Mouse (Mus musculus) splenic B cell, adult 2 months (primary cell): ENCODE results near the gene Snx30.

Source experiments
- DNase-seq: peaks from one replicate; pipeline ENCODE4 v3.0.0-alpha.2; 2011; ENCODE audit warnings: low read depth, low spot score
- H3K27me3 ChIP-seq: 2 replicates; pipeline ENCODE4 v1.6.1; 2012; ENCODE audit warnings: mild to moderate bottlenecking, low read length, moderate library complexity, mixed read lengths; ENCODE audit not compliant: control insufficient read depth, poor library complexity, insufficient read depth, severe bottlenecking
- H3K36me3 ChIP-seq: 2 replicates; pipeline ENCODE4 v1.6.1; 2012; ENCODE audit warnings: mild to moderate bottlenecking, low read length, moderate library complexity, mixed read lengths; ENCODE audit not compliant: control insufficient read depth, poor library complexity, insufficient read depth, severe bottlenecking

Snx30 gene

GRCm38 (mm10) chr4:59805181-59805967 is at the start of gene Snx30:
Gene Snx30, plus strand, starts transcription at chr4:59805840.
- Histone ChIP-seq H3K36me3 (no peaks in the 10 kb centered on the region), H3K27me3 (no peaks in the 10 kb centered on the region)
- peak; percentile 91 for DNase-seq

GRCm38 (mm10) chr4:59756332-59757082 is 49.1 kb upstream of the Snx30 start:
- no peak for DNase-seq
- no peaks in the 10 kb centered on the region for H3K36me3 ChIP-seq
- no peaks in the 10 kb centered on the region for H3K27me3 ChIP-seq

DNA sequence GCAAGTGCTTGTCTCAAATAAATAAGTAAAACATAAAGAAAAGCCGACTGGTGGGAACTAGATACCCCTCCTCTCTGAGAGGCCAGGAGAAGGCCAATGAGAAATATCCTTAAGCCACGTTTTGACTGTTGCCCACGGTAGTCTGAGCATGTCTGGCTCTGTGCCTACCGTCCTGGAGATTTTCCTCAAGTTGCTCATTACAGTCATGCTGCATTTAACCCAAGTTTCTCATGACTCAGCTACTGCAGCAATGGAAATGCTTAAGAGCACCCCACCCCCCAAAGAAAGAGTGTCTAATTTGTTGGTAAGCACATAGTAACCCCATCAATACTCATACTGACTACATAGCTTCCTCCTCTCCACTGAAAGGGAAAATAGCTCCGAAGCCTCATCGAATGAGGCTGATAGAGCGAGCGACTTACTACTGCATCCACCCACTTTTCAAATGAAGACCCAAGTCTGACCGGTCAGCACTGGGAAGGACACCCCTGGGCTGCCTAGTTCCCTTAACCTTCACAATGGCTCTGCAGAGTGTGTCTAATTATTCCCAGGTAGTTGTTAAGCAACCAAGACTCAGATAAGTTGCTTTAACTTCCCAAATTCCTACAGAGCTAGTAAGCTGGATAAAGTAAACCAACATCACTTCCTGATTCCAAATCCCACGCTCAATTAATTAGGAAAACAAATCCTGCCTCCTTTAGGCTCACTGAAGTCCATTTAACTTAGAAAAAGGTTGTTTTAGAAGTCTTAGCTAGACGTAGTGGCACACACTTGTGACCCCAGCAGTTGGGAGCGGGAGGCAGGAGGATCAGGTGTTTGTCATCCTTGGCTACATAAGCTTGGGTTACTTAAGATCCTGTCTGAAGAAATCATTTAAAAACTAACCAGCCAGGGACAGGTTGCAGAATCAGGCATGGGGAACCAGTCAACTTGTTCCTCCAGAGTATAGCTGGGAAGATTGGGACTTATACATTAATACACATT is 47.9 kb upstream of the Snx30 start:
- H3K27me3 ChIP-seq, result no peaks in the 10 kb centered on the region
- no peak for DNase-seq
- H3K36me3 ChIP-seq, result no peaks in the 10 kb centered on the region

DNA sequence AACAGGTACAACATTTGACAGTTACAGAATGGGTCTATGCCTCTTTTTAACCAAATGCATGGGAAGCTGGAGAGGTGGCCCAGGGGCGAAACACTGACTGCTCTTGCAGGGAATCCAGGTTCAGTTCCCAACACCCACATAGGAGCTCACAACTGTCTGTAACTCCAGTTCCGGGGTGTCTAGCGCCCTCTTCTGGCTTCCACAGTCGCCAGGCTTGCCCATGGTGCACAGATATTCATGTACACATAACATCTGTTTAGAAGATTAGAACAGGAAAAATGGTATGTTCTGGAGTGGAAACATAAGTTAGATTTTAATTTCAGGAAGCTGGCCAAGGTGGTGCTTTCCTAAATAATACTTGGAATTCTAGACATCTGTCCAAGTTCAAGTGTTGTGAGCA is 45.6 kb upstream of the Snx30 start:
- H3K36me3 ChIP-seq, result no peaks in the 10 kb centered on the region
- no peaks in the 10 kb centered on the region for H3K27me3 ChIP-seq
- peak; percentile 11 for DNase-seq

DNA sequence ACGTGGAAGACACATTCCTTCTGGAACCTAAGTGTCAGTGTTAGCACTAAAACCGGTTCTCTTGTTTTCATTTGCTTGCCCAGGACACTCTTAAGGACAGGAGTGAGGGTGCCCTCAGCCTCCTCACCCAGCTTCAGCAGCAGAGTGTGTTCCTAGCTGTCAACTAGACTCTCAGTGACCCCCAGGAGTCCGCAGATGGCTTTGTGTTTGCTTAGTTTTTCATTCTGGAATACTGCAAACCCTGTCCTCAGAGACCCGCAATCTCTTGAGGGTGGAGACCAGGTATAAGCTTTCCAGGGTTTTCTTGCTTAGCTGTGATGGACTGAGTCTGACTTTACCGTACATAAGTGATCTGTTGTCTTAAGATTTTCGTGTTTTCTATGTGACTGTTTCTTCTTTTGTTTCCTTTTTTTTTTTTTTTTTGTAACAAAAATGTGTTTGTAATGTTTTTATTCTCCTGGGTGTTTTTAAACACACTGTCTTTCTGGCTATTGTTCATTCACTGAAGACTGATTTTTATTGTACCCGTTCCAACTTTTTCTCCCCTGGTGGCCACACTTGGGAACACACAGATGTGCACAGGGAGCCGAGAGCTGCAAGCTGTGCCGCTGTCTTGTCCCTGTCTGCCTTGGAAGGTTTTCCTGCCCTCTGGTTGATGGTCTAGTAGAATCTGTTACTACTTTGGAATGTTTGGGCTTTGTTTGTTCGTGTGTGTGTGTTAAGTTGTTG is 44.8 kb upstream of the Snx30 start:
- DNase-seq, result peak; percentile 43
- no peaks in the 10 kb centered on the region for H3K27me3 ChIP-seq
- no peaks in the 10 kb centered on the region for H3K36me3 ChIP-seq

- DNase-seq, result no peak
- Histone ChIP-seq H3K36me3 (no peaks in the 10 kb centered on the region), H3K27me3 (no peaks in the 10 kb centered on the region)
These were observed 44.3 kb upstream of the Snx30 start for GRCm38 (mm10) chr4:59761365-59761729.

- H3K27me3 ChIP-seq, result no peaks in the 10 kb centered on the region
- peaks cover 2% of the 10 kb centered on the region for H3K36me3 ChIP-seq
- no peak for DNase-seq
These were observed 40.7 kb upstream of the Snx30 start for GRCm38 (mm10) chr4:59764950-59765349.

DNA sequence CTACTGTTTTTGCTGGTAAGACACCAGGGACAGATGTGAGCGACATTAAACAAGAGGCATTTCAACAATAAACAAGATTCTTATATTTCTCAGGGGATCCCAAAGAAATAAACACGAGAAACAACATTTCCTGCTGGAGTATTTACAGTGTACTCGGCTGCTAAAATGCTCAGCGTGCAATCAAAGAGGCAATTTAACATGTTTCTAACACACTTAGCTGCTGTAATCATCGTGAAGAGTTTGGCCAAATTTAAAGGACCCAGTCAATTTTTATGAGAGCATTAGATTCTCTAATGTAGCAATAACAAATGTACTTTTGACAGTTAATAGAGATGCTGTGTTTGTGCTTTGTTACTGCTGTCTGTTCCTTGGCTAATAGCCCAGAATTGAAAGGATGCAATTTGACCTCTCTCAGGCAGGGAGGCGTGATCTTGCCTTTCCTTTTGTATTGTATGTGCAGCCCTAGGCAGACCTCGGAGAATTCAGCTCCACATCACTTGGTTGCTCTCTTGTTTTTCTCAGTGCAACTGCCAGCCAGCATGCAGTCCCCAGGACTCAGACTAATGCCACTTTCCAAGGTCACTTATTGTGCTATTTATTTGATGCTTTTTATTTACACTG is 40.1 kb upstream of the Snx30 start:
- H3K27me3 ChIP-seq, result no peaks in the 10 kb centered on the region
- H3K36me3 ChIP-seq, result peaks cover 2% of the 10 kb centered on the region
- DNase-seq, result no peak

GRCm38 (mm10) chr4:59767717-59768116 is 37.9 kb upstream of the Snx30 start:
- Histone ChIP-seq H3K27me3 (no peaks in the 10 kb centered on the region), H3K36me3 (peaks cover 9% of the 10 kb centered on the region)
- no peak for DNase-seq

GRCm38 (mm10) chr4:59772171-59772879 is 33.3 kb upstream of the Snx30 start:
- DNase-seq, result no peak
- H3K27me3 ChIP-seq, result no peaks in the 10 kb centered on the region

GRCm38 (mm10) chr4:59777828-59778227 is 27.8 kb upstream of the Snx30 start:
- H3K27me3 ChIP-seq, result no peaks in the 10 kb centered on the region
- H3K36me3 ChIP-seq, result peaks cover 2% of the 10 kb centered on the region; the same call in 1 of the 2 replicates
- no peak for DNase-seq

More at GRCm38 (mm10) chr4:59772171-59772879, 33.3 kb upstream of the Snx30 start:
- H3K36me3 ChIP-seq, result peaks cover 11% of the 10 kb centered on the region

DNA sequence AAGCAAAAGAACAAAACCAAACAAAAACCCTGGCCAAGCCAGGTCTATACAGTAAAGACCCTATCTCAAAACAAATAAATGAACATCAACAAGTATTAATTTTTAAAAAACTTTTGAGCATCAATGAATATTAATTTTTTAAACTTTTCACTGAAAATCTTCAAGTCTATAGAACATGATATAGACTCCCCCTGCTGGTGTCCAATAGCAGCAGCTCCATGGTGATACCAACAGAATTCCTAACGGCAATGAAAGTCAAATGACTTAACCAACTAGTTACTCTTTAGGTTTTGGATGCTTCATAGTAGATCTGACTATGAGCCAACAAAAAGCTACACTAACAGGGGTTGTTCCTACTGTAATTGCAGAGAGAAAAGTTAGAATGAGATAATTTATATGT is 25.1 kb upstream of the Snx30 start:
- Histone ChIP-seq H3K27me3 (no peaks in the 10 kb centered on the region), H3K36me3 (no peaks in the 10 kb centered on the region; the same call in 1 of the 2 replicates)
- DNase-seq, result peak; percentile 50
